Comparison of ENCODE assay signal across 11 mouse cellular contexts in genomic region chr9:57932831-57933602, GRCm38 (mm10). TPM values are rescaled to one million over a fixed set of nuclear protein-coding genes. Genes with fewer than 3 reads are reported as not detected.
A peak's percentile ranks its signal among the peaks of the same experiment; 100 is the strongest.
DNase-seq lines count a peak whose midpoint lies in the region; TF ChIP-seq lines count a peak whose summit lies in the region.
"Had no signal": no experiment of that assay in that cellular context is flagged by ENCODE, and none has a peak within 500 bp of the region (broad histone marks: within the 10 kb centered on the region; RNA-seq: fewer than 3 reads in every experiment).

No protein-coding gene starts in this region.

- peaks cover 21 to 37% of the 10 kb centered on the region in 2 experiments for H3K36me3 ChIP-seq in CH12.LX (replicated peaks in 1 of 2; ENCODE audit: control insufficient read depth in 1 of 2, insufficient read depth in 1 of 2, low read length in 1 of 2)
- H3K36me3 ChIP-seq in kidney, adult 2 months (ENCODE audit: control insufficient read depth, insufficient read depth, low read length), result peaks cover 2% of the 10 kb centered on the region

- H3K27ac ChIP-seq in CH12.LX (ENCODE audit: insufficient read depth, low read depth), result no peak overlapping the region
- H3K27ac ChIP-seq in kidney, adult 2 months (ENCODE audit: insufficient read depth, low read depth, low read length), result no peak overlapping the region
- H3K27ac ChIP-seq: heart, embryonic 15.5 days; kidney, embryonic 15.5 days; liver, embryonic 12.5 days; neural tube, embryonic 12.5 days had no signal

- DNase-seq in 416B (ENCODE audit: low read depth), result peak; percentile 52
- DNase-seq in CH12.LX (ENCODE audit: extremely low read depth), result no peak
- DNase-seq in cerebellum, postnatal 36 days, result peak; percentile 80 to 88
- DNase-seq in layer of hippocampus, postnatal 14 days (ENCODE audit: low spot score in 2 of 2), result peak; percentile 75 to 90
- DNase-seq in kidney, adult 2 months, result no peak
- DNase-seq in gastrocnemius, postnatal 4 days (ENCODE audit: low spot score in 2 of 2), result no peak
- DNase-seq in urinary bladder, postnatal 36 days (ENCODE audit: low spot score in 2 of 2), result no peak

- no peak overlapping the region for H3K4me2 ChIP-seq in CH12.LX (ENCODE audit: insufficient read depth, low read depth, poor library complexity, severe bottlenecking)
- H3K4me2 ChIP-seq: heart, embryonic 15.5 days; kidney, embryonic 15.5 days; liver, embryonic 12.5 days; neural tube, embryonic 12.5 days had no signal

- no peaks in the 10 kb centered on the region; the same call in 1 of the 2 replicates for H3K79me2 ChIP-seq in CH12.LX (replicated peaks; ENCODE audit: control insufficient read depth, extremely low read depth, insufficient read depth, poor library complexity, severe bottlenecking)

- TF ChIP-seq POLR2A in CH12.LX (IDR thresholded peaks at IDR 0.05; ENCODE audit: low read depth, low read length), result no peak
- TF ChIP-seq POLR2A in kidney, adult 2 months (IDR thresholded peaks at IDR 0.05; ENCODE audit: low read depth, low read length), result no peak

- dilution Hi-C loops in CH12.LX (cut with MboI; ENCODE audit: extremely low pct_ligation_motif_present, extremely low pct_unique_long_range_greater_than_20kb, low sequenced_read_pairs), result no loop called here

- no peak for TF ChIP-seq EP300 in CH12.LX (IDR thresholded peaks at IDR 0.05; ENCODE audit: low read length)

- no peak overlapping the region for H3K9ac ChIP-seq in CH12.LX (ENCODE audit: insufficient read depth, low read depth)
- H3K9ac ChIP-seq: heart, embryonic 15.5 days; kidney, embryonic 15.5 days; liver, embryonic 12.5 days; neural tube, embryonic 12.5 days had no signal

- peaks cover 30 to 85% of the 10 kb centered on the region in 2 experiments for H3K4me1 ChIP-seq in CH12.LX (ENCODE audit: control insufficient read depth in 1 of 2, insufficient read depth in 2 of 2)
- no peaks in the 10 kb centered on the region for H3K4me1 ChIP-seq in kidney, adult 2 months (ENCODE audit: control insufficient read depth, insufficient read depth, low read length)
- H3K4me1 ChIP-seq: heart, embryonic 15.5 days; kidney, embryonic 15.5 days; liver, embryonic 12.5 days; neural tube, embryonic 12.5 days had no signal

- peak overlapping the region in 1 of 3 experiments; percentile 29 for H3K4me3 ChIP-seq in CH12.LX (replicated peaks in 1 of 3; ENCODE audit: low read depth in 2 of 3, low read length in 2 of 3, poor library complexity in 1 of 3)
- H3K4me3 ChIP-seq in kidney, adult 2 months (ENCODE audit: insufficient read depth, low read depth, low read length), result no peak overlapping the region
- H3K4me3 ChIP-seq: heart, embryonic 15.5 days; kidney, embryonic 15.5 days; liver, embryonic 12.5 days; neural tube, embryonic 12.5 days had no signal

- no peak for TF ChIP-seq RAD21 in CH12.LX (IDR thresholded peaks at IDR 0.05; ENCODE audit: low read depth, low read length)

- in situ Hi-C loops in CH12.LX (cut with MboI; ENCODE audit: low pct_ligation_motif_present, low pct_unique_long_range_greater_than_20kb, low sequenced_read_pairs), result no loop called here

- no peak for TF ChIP-seq CTCF in CH12.LX (conservative IDR thresholded peaks at IDR 0.05 in 1 of 2, IDR thresholded peaks at IDR 0.05 in 1 of 2; ENCODE audit: low read depth in 2 of 2, low read length in 2 of 2)
- TF ChIP-seq CTCF in kidney, adult 2 months (conservative IDR thresholded peaks at IDR 0.05; ENCODE audit: insufficient read depth, insufficient read length, low read depth, low read length), result no peak

- no peaks in the 10 kb centered on the region for H3K9me3 ChIP-seq in CH12.LX (replicated peaks; ENCODE audit: low read length)
- H3K9me3 ChIP-seq: heart, embryonic 15.5 days; kidney, embryonic 15.5 days; liver, embryonic 12.5 days; neural tube, embryonic 12.5 days had no signal

- no peaks in the 10 kb centered on the region for H3K27me3 ChIP-seq in CH12.LX (replicated peaks)
- no peaks in the 10 kb centered on the region for H3K27me3 ChIP-seq in kidney, adult 2 months (replicated peaks; ENCODE audit: control insufficient read depth, insufficient read depth, low read length)

- WGBS in kidney, adult 2 months, result 71% methylated on average over 6 of the region's 6 CpGs

TF ChIP-seq in CH12.LX, 34 proteins besides CTCF, POLR2A, EP300 and RAD21:
- TF ChIP-seq MEF2A (IDR thresholded peaks at IDR 0.05; ENCODE audit: borderline replicate concordance, low read depth, low read length) (peak; percentile 45; the same call in 1 of the 2 replicates), TBP (conservative IDR thresholded peaks at IDR 0.05; ENCODE audit: low read depth, low read length) (0 out of 2 replicates have a peak, but pooled peaks have one; percentile 61), MAX (IDR thresholded peaks at IDR 0.05; ENCODE audit: low read length) (no peak)

RNA-seq across cellular contexts. Expression of gene Sema7a, which starts 6.9 kb away (rescaled TPM):
- total RNA-seq in CH12.LX (2012; rRNA removed) (113 and 181 TPM in 2 replicates), CH12.LX (2014; rRNA removed) (78.2 and 88.6 TPM in 2 replicates)
- 81.9 and 89.4 TPM in 2 replicates for polyA plus RNA-seq in CH12.LX (2012; ENCODE audit: insufficient read length, low read depth)
- total RNA-seq in layer of hippocampus, postnatal 14 days (2021), result 100 to 1,000 TPM in 1 of 2 experiments, 10 to 100 TPM in 1; 95.4 to 102 TPM
- polyA plus RNA-seq in kidney, adult 2 months (2012; rRNA removed), result 9.4 and 9.6 TPM in 2 replicates
- 10 to 100 TPM; 10.4 to 12.6 TPM for total RNA-seq in gastrocnemius, postnatal 4 days (2021)
- polyA plus RNA-seq: liver, embryonic 12.5 days had no signal

RNA-seq across cellular contexts. Expression of gene Ubl7, which starts 22.2 kb away (rescaled TPM):
- total RNA-seq in CH12.LX (2012; rRNA removed) (31.2 and 37.3 TPM in 2 replicates), CH12.LX (2014; rRNA removed) (19.9 and 24.7 TPM in 2 replicates)
- polyA plus RNA-seq in CH12.LX (2012; ENCODE audit: insufficient read length, low read depth), result 73.3 and 81.1 TPM in 2 replicates
- 10 to 100 TPM; 97.5 to 98.6 TPM for total RNA-seq in layer of hippocampus, postnatal 14 days (2021)
- polyA plus RNA-seq in kidney, adult 2 months (2012; rRNA removed), result 144 and 150 TPM in 2 replicates
- total RNA-seq in gastrocnemius, postnatal 4 days (2021), result 10 to 100 TPM; 47.4 to 51.5 TPM

Comparison
In these comparisons a context has a peak if more than half of its experiments do, and no peak if none do; other contexts are left out.
1. DNase-seq: peak in 416B (single experiment), cerebellum, postnatal 36 days (2 of 2) and layer of hippocampus, postnatal 14 days (2 of 2); none in CH12.LX (single experiment), kidney, adult 2 months (single experiment), gastrocnemius, postnatal 4 days (0 of 2) and urinary bladder, postnatal 36 days (0 of 2).
2. RNA of gene Sema7a, which starts 6.9 kb away (total RNA-seq): 78.2 to 181 TPM in CH12.LX and 95.4 to 102 TPM in layer of hippocampus, postnatal 14 days; 10.4 to 12.6 TPM in gastrocnemius, postnatal 4 days; every median in the first group is over 4 times any median in the second.